Mouse (Mus musculus): ENCODE data around the gene Camkv.

DNA sequence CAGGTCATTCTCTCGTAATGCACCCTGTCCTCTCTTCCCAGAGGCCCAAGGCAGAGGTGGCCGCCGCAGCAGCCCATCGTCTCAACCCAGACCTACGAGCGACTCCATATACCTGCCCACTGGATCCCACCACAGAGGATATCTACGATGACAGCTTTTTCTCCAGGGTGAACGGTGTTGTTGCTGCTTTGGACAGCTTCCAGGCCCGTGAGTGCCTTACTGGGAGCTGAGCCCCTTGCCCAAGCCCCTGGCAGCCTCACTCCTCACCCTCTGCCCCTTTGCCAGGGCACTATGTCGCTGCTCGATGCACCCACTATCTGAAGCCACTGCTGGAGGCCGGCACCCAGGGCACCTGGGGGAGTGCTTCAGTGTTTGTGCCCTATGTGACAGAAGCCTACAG is 43.3 kb downstream of the Camkv start:
- TF ChIP-seq EP300 (IDR thresholded peaks at IDR 0.05; ENCODE audit: low read length) (no peak), POLR2A (IDR thresholded peaks at IDR 0.05; ENCODE audit: low read depth, low read length) (no peak), CTCF (conservative IDR thresholded peaks at IDR 0.05 in 1 of 2, IDR thresholded peaks at IDR 0.05 in 1 of 2; ENCODE audit: low read depth in 2 of 2, low read length in 2 of 2) (no peak)

Data from CH12.LX (cell line).